Mouse (Mus musculus): Measurements from ENCODE around the gene Tsc22d2. TPM values are rescaled to one million over a fixed set of nuclear protein-coding genes. Genes with fewer than 3 reads are reported as not detected.
"Not testable (repeated sequence)": the region's sequence is repeated elsewhere in the genome, so short reads cannot be mapped to it uniquely, and the experiment has no call there.

The Tsc22d2 gene
- total RNA-seq, 2 experiments from 2014 or later: 28.7 to 33.1 TPM

DNA sequence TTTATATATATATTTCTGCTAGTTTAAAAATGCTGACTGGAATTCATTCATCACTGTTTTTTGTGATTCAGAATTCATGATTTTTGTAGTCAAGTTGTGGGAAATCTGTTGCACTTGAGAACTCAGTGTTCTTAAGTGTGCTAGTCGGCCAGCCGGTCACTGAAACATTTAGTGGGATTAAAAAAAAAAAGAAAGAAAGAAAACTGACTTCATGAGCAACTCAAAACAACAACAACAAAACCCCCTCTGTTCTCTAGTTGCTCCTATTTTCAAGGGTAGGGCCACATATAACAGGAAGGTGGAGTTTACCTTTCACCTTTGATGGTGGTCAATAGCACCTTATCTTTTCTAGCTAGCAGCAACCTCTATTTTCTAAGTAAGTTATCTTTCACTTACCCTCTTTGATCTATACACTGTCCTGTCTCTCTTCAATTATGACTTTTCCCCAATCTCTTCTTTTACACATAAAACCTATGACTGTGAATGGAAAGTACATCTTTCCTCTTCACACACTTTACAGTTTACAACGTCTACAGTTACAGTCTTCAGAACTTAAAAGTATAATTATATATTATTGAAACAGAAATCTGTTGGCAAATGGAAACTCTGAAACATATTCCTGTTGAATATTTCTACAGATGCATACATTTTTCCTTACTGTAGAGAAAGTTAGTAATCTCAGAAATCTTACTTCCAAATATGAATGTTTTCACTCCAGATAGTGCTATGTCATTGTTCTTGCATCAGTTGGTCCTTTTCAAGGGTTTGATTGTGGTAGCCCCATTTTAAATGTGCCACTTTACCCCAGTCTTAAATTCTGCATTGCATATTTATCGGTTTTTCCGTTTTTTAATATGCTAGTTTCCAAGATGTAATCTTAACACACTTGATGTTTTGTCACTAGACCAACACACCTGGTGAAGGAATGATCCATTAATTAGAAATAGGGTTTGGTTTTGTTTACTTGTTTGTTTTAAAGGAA, 4.5 kb downstream of the Tsc22d2 start:
- intact Hi-C loops (cut with DNase I): loop anchor here (2.0 to 10.0 kb wide), 4 partner anchors 114 to 572 kb away; partner anchors contain the start of genes Pfn2, Selenot and Siah2
- no peak for DNase-seq

- no peak for DNase-seq
- intact Hi-C loops (cut with DNase I): no loop called here
Measured at GRCm38 (mm10) chr3:58428861-58429260, 14.3 kb downstream of the Tsc22d2 start.

DNA sequence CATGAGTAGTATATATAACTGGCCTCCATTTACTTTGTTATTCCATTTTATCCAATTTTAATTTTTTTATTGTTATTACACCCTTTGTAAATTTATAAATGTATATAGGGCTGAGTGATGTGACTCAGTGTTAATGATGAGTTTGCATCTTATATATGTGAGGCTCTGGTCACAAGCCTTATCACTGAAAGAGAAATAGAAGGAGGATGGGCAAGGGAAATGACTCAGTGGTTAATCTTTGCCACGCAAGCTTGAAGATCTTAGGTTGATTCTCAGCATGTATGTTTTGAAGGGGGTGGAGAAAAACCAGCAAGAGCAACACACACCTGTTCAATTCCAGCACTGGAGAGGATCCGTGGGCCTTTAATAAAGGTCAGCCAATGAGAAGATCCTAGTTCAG, 19.9 kb downstream of the Tsc22d2 start:
- intact Hi-C loops (cut with DNase I): no loop called here
- DNase-seq: no peak

DNA sequence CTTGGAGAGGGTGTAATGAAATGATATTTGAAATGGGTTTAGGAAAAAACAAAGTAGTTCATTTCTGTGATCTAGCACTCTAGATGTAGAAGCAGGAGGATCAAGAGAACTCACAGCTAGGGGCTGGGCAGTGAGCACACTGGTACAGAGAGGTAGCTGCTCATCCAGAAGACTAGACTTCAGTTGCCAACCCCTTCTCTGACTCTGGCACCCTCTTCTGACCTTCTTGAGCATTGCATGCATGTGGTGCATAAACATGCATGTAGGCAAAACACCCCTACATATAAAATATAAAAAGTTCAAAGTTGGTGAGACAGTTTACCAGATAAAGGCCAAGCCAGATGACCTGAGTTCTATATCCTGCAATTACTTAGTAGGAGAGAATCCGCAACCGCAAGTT, 33.7 kb downstream of the Tsc22d2 start:
- DNase-seq: peak in 1 of 2 experiments; percentile 15
- intact Hi-C loops (cut with DNase I): no loop called here

DNA sequence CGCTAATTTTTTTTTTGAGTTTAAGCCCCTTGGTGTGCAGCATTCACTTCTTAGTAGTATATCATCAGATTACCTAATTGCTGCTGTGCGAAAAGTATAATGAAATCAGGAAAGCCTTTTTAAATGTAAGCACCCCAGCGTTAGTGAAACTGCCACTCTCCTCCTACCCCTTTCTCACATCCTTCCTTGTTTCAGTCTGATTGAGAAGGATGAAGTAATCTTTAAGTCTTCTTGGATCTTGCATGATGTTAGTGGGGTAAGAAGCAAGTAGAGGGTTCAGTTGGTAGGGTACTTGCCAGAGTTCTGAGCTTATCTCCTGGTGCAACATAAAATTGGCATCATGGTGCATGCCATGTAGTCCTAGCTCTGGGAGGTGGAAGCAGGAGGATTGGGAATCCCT, 35.0 kb downstream of the Tsc22d2 start:
- DNase-seq: no peak
- intact Hi-C loops (cut with DNase I): no loop called here

GRCm38 (mm10) chr3:58454414-58455205, 40.1 kb downstream of the Tsc22d2 start:
- intact Hi-C loops (cut with DNase I): no loop called here

GRCm38 (mm10) chr3:58455255-58455654, 40.7 kb downstream of the Tsc22d2 start:
- intact Hi-C loops (cut with DNase I): no loop called here

More at GRCm38 (mm10) chr3:58454414-58455205, 40.1 kb downstream of the Tsc22d2 start:
- no peak for DNase-seq

GRCm38 (mm10) chr3:58469655-58470437, 55.3 kb downstream of the Tsc22d2 start:
- intact Hi-C loops (cut with DNase I): no loop called here
- peak in 1 of 2 experiments; percentile 9 for DNase-seq

More at GRCm38 (mm10) chr3:58455255-58455654, 40.7 kb downstream of the Tsc22d2 start:
- DNase-seq: no peak

GRCm38 (mm10) chr3:58475298-58475697, 60.8 kb downstream of the Tsc22d2 start:
- DNase-seq; intact Hi-C loops (cut with DNase I): not testable (repeated sequence)

GRCm38 (mm10) chr3:58478755-58479455, 64.4 kb downstream of the Tsc22d2 start:
- intact Hi-C loops (cut with DNase I): no loop called here
- no peak for DNase-seq

DNA sequence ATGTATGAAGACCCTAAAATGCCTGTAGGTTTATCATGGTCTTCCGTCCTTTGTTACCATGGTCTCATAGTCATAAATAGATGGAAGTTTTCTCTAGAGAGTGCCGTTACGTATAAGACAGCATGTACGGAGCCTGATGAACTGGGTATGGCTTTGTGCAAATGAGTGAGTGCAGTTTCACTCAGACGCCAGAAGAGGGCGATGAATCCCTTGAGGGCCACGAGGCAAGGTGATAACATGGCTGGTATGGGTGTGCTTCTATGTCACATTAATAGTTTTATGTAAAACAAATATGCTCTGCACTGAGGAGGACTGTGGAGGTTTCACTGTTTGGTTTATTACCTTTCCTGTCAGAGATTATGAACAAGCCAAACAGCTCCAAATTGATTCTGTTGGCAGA, 71.4 kb downstream of the Tsc22d2 start:
- intact Hi-C loops (cut with DNase I): loop anchor here (5.0 kb wide), 1 partner anchor 184 kb away; no protein-coding TSS in a partner anchor

DNA sequence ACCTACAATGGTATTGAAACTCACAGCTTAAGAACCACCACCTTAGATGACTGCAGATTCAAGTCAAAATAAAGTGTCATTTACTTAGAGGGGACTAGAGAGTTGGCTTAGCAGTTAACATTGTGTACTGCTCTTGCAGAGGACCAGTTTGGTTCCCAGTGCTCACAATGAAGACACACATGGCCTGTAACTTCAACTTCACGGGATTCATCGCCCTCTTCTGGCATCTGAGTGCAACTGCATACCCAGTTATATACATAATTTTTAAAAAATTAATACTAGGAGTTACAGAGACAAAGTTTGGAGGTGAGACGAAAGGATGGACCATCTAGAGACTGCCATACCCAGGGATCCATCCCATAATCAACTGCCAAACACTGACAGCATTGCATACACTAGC, 72.6 kb downstream of the Tsc22d2 start:
- DNase-seq: no peak
- intact Hi-C loops (cut with DNase I): loop anchor here (5.0 kb wide), 1 partner anchor 185 kb away; no protein-coding TSS in a partner anchor

More for the DNA sequence above, 71.4 kb downstream of the Tsc22d2 start:
- DNase-seq: peak in 1 of 2 experiments; percentile 10

GRCm38 (mm10) chr3:58487999-58488775, 73.7 kb downstream of the Tsc22d2 start:
- intact Hi-C loops (cut with DNase I): loop anchor here (5.0 kb wide), 1 partner anchor 186 kb away; no protein-coding TSS in a partner anchor
- no peak for DNase-seq

DNA sequence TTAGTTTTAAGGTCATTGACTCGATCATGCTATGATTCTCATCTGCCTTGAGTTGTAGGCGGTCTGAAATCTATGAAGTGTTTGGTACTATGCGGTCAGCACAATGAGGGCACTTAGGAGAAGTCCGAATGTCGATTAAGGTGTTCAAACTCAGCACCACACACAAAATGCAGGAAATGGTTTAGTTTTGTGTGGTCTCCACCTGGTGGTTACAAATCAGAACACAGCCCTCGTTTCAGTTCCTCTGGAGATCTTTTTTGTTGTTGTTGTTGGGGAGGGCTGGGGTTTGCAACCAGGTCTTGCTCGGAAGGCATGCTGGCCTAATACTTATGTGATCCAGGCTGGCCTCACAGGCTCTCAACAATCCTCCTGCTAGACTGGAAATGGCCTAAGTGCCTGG, 76.3 kb downstream of the Tsc22d2 start:
- intact Hi-C loops (cut with DNase I): loop anchor here (1.0 to 5.0 kb wide), 4 partner anchors 74 to 648 kb away; no protein-coding TSS in a partner anchor
- DNase-seq: peak; percentile 39 to 65

GRCm38 (mm10) chr3:58493621-58494020, 79.1 kb downstream of the Tsc22d2 start:
- DNase-seq: no peak
- intact Hi-C loops (cut with DNase I): loop anchor here (5.0 kb wide), 1 partner anchor 651 kb away; no protein-coding TSS in a partner anchor

- no peak for DNase-seq
- intact Hi-C loops (cut with DNase I): loop anchor here (5.0 kb wide), 1 partner anchor 280 kb away; no protein-coding TSS in a partner anchor
Measured at GRCm38 (mm10) chr3:58501961-58502360, 87.4 kb downstream of the Tsc22d2 start.

GRCm38 (mm10) chr3:58503720-58504333, 89.3 kb downstream of the Tsc22d2 start:
- intact Hi-C loops (cut with DNase I): loop anchor here (5.0 kb wide), 1 partner anchor 278 kb away; no protein-coding TSS in a partner anchor
- no peak for DNase-seq

DNA sequence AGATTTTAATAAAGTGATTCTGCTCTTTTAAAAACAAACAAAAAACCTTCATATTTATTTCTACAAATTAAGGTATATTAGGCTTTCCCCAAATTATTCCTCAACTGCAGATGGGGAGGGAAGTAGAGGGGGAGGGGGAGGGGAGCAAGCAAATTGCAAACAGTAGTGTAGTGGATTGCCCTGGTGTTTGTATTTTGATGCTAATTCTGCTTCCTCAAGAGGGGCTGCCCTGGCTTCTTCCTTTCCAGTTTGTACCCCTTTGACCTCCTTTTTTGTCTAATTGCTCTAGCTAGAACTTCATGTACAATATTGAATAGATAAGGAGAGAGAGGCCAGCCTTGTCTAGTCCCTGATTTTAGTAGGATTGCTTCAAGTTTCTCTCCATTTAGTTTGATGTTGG, 90.2 kb downstream of the Tsc22d2 start:
- no peak for DNase-seq
- intact Hi-C loops (cut with DNase I): loop anchor here (5.0 kb wide), 1 partner anchor 278 kb away; no protein-coding TSS in a partner anchor
